Comparison of ENCODE assay signal across 7 mouse cellular contexts in genomic region chr6:30468684-30469083, GRCm38 (mm10). TPM values are rescaled to one million over a fixed set of nuclear protein-coding genes. Genes with fewer than 3 reads are reported as not detected.
DNase-seq lines count a peak whose midpoint lies in the region; ATAC-seq and TF ChIP-seq lines count a peak whose summit lies in the region.

No protein-coding gene starts in this region.

- H3K36me3 ChIP-seq in thymus, adult 2 months (ENCODE audit: control insufficient read depth, insufficient read depth, low read length) = no peaks in the 10 kb centered on the region
- no peaks in the 10 kb centered on the region for H3K36me3 ChIP-seq in forebrain, embryonic 16.5 days (ENCODE audit: control insufficient read depth, insufficient read depth)

- H3K9ac ChIP-seq in forebrain, embryonic 16.5 days (replicated peaks; ENCODE audit: low read depth, low read length) = no peak overlapping the region

- H3K27ac ChIP-seq in thymus, adult 2 months (ENCODE audit: control insufficient read depth, insufficient read depth, low read length) = no peak overlapping the region
- no peak overlapping the region for H3K27ac ChIP-seq in forebrain, embryonic 16.5 days (ENCODE audit: low read length)

- DNase-seq in thymus, adult 2 months = peak; percentile 39
- DNase-seq in thymus, adult 18-20 months = no peak
- DNase-seq in kidney, adult 11 months = peak; percentile 45
- peak; percentile 60 for DNase-seq in lung, postnatal 14 days
- no peak for DNase-seq in spleen, postnatal 36 days (ENCODE audit: low spot score in 2 of 2)

- H3K4me3 ChIP-seq in thymus, adult 2 months (ENCODE audit: control insufficient read depth, insufficient read depth, low read length) = no peak overlapping the region
- no peak overlapping the region for H3K4me3 ChIP-seq in forebrain, embryonic 16.5 days (replicated peaks; ENCODE audit: low read length)

- H3K9me3 ChIP-seq in forebrain, embryonic 16.5 days (ENCODE audit: control insufficient read depth, low read length) = no peaks in the 10 kb centered on the region

- no peak overlapping the region for H3K4me2 ChIP-seq in forebrain, embryonic 16.5 days (ENCODE audit: low read length)

- no peak for TF ChIP-seq POLR2A in thymus, adult 2 months (IDR thresholded peaks at IDR 0.05; ENCODE audit: control insufficient read depth, extremely low read depth, insufficient read depth, low read length, poor library complexity)

- TF ChIP-seq CTCF in thymus, adult 2 months (IDR thresholded peaks at IDR 0.05; ENCODE audit: borderline replicate concordance, control insufficient read depth, extremely low read depth, insufficient read depth, low read length, poor library complexity) = no peak

- peak; percentile 45 for ATAC-seq in cerebellum, adult (ENCODE audit: insufficient number of reproducible peaks, low FRiP score, low TSS enrichment)
- 0 out of 2 replicates have a peak, but pooled peaks have one; percentile 49 for ATAC-seq in forebrain, embryonic 16.5 days

- WGBS in thymus, adult 2 months = 69% methylated on average over 12 of the region's 12 CpGs
- 59% methylated on average over 12 of the region's 12 CpGs for WGBS in forebrain, embryonic 16.5 days

- no peaks in the 10 kb centered on the region for H3K4me1 ChIP-seq in thymus, adult 2 months (replicated peaks; ENCODE audit: control insufficient read depth, insufficient read depth, low read length)
- peaks cover 6% of the 10 kb centered on the region; the same call in 1 of the 2 replicates for H3K4me1 ChIP-seq in forebrain, embryonic 16.5 days (replicated peaks; ENCODE audit: control insufficient read depth, insufficient read depth, low read length)

- no peaks in the 10 kb centered on the region for H3K27me3 ChIP-seq in thymus, adult 2 months (ENCODE audit: control insufficient read depth, insufficient read depth, low read length)
- no peaks in the 10 kb centered on the region for H3K27me3 ChIP-seq in forebrain, embryonic 16.5 days (replicated peaks; ENCODE audit: control insufficient read depth, insufficient read depth, low read length)

RNA-seq across cellular contexts. Expression of gene Tmem209, which starts 40.9 kb away (rescaled TPM):
- 79.5 and 80.2 TPM in 2 replicates for polyA plus RNA-seq in thymus, adult 2 months (2012; rRNA removed)
- polyA plus RNA-seq in forebrain, embryonic 16.5 days (2015; fragmentation: Nextera tagmentation; extraction: Ambion mirVana) = 34.4 and 34.8 TPM in 2 replicates

RNA-seq across cellular contexts. Expression of gene Ssmem1, which starts 41.0 kb away (rescaled TPM):
- not detected in 2 replicates for polyA plus RNA-seq in thymus, adult 2 months (2012; rRNA removed)
- not detected in 2 replicates for polyA plus RNA-seq in forebrain, embryonic 16.5 days (2015; fragmentation: Nextera tagmentation; extraction: Ambion mirVana)

Comparison
In these comparisons a context has a peak if more than half of its experiments do, and no peak if none do; other contexts are left out.
1. DNase-seq: peak in thymus, adult 2 months (single experiment), kidney, adult 11 months (single experiment) and lung, postnatal 14 days (single experiment); none in thymus, adult 18-20 months (0 of 2) and spleen, postnatal 36 days (0 of 2).